Comparison of ENCODE assay signal across 22 mouse cellular contexts in genomic region chr5:136793807-136794206, GRCm38 (mm10).
DNase-seq lines count a peak whose midpoint lies in the region; ATAC-seq and TF ChIP-seq lines count a peak whose summit lies in the region.
"Had no signal": no experiment of that assay in that cellular context is flagged by ENCODE, and none has a peak within 500 bp of the region (broad histone marks: within the 10 kb centered on the region; RNA-seq: fewer than 3 reads in every experiment).

No protein-coding gene starts in this region.

- no peak for TF ChIP-seq EP300 in ES-Bruce4 (IDR thresholded peaks at IDR 0.05; ENCODE audit: insufficient read depth, low read depth, low read length)

- 0 out of 2 replicates have a peak, but pooled peaks have one; percentile 7 for TF ChIP-seq CTCF in lung, embryonic 14.5 days (IDR thresholded peaks at IDR 0.05; ENCODE audit: low read depth)
- peak; percentile 42 for TF ChIP-seq CTCF in ES-Bruce4 (IDR thresholded peaks at IDR 0.05; ENCODE audit: low read depth, low read length)
- no peak for TF ChIP-seq CTCF in gastrocnemius, adult 2 months (IDR thresholded peaks at IDR 0.05)

- DNase-seq in lung, embryonic 14.5 days = no peak
- no peak for DNase-seq in lung, postnatal 10 days
- peak; percentile 53 for DNase-seq in R1 (ENCODE audit: low read depth, low spot score)
- no peak for DNase-seq in cerebellum, postnatal 4 days (ENCODE audit: low spot score in 2 of 2)
- no peak for DNase-seq in gastrocnemius, adult 2 months
- DNase-seq: adrenal gland, postnatal 10 days; adrenal gland, postnatal 36 days; cerebellum, adult 18-20 months; cerebellum, adult 9-10 months; cerebellum, postnatal 14 days; gastrocnemius, postnatal 14 days; heart, adult 11 months had no signal

- WGBS in lung, embryonic 14.5 days = 92% methylated on average over 15 of the region's 15 CpGs

- no peak overlapping the region for H3K9ac ChIP-seq in lung, embryonic 14.5 days
- H3K9ac ChIP-seq in ES-Bruce4 (ENCODE audit: low read depth, poor library complexity, severe bottlenecking) = no peak overlapping the region
- H3K9ac ChIP-seq: embryonic facial prominence, embryonic 13.5 days; forebrain, embryonic 13.5 days; hindbrain, embryonic 12.5 days; hindbrain, embryonic 15.5 days had no signal

- no peaks in the 10 kb centered on the region for H3K9me3 ChIP-seq in lung, embryonic 14.5 days (ENCODE audit: low read depth, low read length)
- no peaks in the 10 kb centered on the region for H3K9me3 ChIP-seq in ES-Bruce4 (replicated peaks; ENCODE audit: control insufficient read depth, insufficient read depth, low read length, poor library complexity, severe bottlenecking)
- H3K9me3 ChIP-seq: embryonic facial prominence, embryonic 13.5 days; forebrain, embryonic 10.5 days; forebrain, embryonic 13.5 days; G1E; hindbrain, embryonic 15.5 days had no signal

- H3K36me3 ChIP-seq in lung, embryonic 14.5 days (ENCODE audit: insufficient read depth) = no peaks in the 10 kb centered on the region
- no peaks in the 10 kb centered on the region for H3K36me3 ChIP-seq in ES-Bruce4 (ENCODE audit: control insufficient read depth, insufficient read depth, low read length, poor library complexity, severe bottlenecking)
- H3K36me3 ChIP-seq: forebrain, embryonic 10.5 days; G1E; hindbrain, embryonic 15.5 days had no signal

- H3K27me3 ChIP-seq in lung, embryonic 14.5 days (ENCODE audit: insufficient read depth, low read length) = no peaks in the 10 kb centered on the region
- no peaks in the 10 kb centered on the region for H3K27me3 ChIP-seq in ES-Bruce4 (ENCODE audit: control insufficient read depth, insufficient read depth, low read length, poor library complexity, severe bottlenecking)
- H3K27me3 ChIP-seq: embryonic facial prominence, embryonic 13.5 days; forebrain, embryonic 13.5 days; hindbrain, embryonic 12.5 days; hindbrain, embryonic 15.5 days had no signal

- no peak for ATAC-seq in lung, embryonic 14.5 days (ENCODE audit: insufficient read depth)
- ATAC-seq: CD4-positive, CD25-positive, alpha-beta regulatory T cell, adult 4 months; forebrain, embryonic 13.5 days; forebrain, embryonic 16.5 days had no signal

- no peak overlapping the region for H3K4me3 ChIP-seq in lung, embryonic 14.5 days (ENCODE audit: low read depth, low read length)
- no peak overlapping the region for H3K4me3 ChIP-seq in ES-Bruce4 (ENCODE audit: low read depth, low read length)
- no peak overlapping the region for H3K4me3 ChIP-seq in gastrocnemius, adult 2 months
- H3K4me3 ChIP-seq: embryonic facial prominence, embryonic 13.5 days; forebrain, embryonic 10.5 days; forebrain, embryonic 13.5 days; hindbrain, embryonic 12.5 days; hindbrain, embryonic 15.5 days had no signal

- intact Hi-C loops in gastrocnemius, adult 2 months (cut with DNase I) = no loop called here

- no peak overlapping the region for H3K27ac ChIP-seq in lung, embryonic 14.5 days (ENCODE audit: low read depth)
- no peak overlapping the region for H3K27ac ChIP-seq in ES-Bruce4 (ENCODE audit: insufficient read depth, low read length)
- H3K27ac ChIP-seq in gastrocnemius, adult 2 months = no peak overlapping the region
- H3K27ac ChIP-seq: forebrain, embryonic 10.5 days; forebrain, embryonic 13.5 days; hindbrain, embryonic 15.5 days had no signal

- peaks cover 9% of the 10 kb centered on the region; the same call in 1 of the 2 replicates for H3K4me1 ChIP-seq in lung, embryonic 14.5 days (ENCODE audit: insufficient read depth)
- H3K4me1 ChIP-seq in ES-Bruce4 (ENCODE audit: control insufficient read depth, insufficient read depth, low read length) = peaks cover 3% of the 10 kb centered on the region

- TF ChIP-seq POLR2A in ES-Bruce4 (IDR thresholded peaks at IDR 0.05; ENCODE audit: insufficient read depth, low read length) = no peak

- no peak overlapping the region for H3K4me2 ChIP-seq in lung, embryonic 14.5 days
- H3K4me2 ChIP-seq: embryonic facial prominence, embryonic 13.5 days; forebrain, embryonic 13.5 days; heart, embryonic 11.5 days; hindbrain, embryonic 12.5 days; hindbrain, embryonic 15.5 days had no signal
